Mouse (Mus musculus) cerebellum, adult 11-12 months (tissue): ENCODE measurements at regions not wholly inside any gene's neighbourhood (a gene's known extent, or its start where the extent isn't known, plus 50 kb on each side); places are given as distances from the start of the nearest gene placed in this dataset.
"Not testable (repeated sequence)": the region's sequence is repeated elsewhere in the genome, so short reads cannot be mapped to it uniquely, and the experiment has no call there.

ENCODE experiments used
- DNase-seq: peaks from one replicate; pipeline ENCODE4 v3.0.0; 2022

- peak; percentile 18 for DNase-seq
Measured at GRCm38 (mm10) chr12:112299603-112300002, 153.6 kb downstream of the Kif26a start.

DNA sequence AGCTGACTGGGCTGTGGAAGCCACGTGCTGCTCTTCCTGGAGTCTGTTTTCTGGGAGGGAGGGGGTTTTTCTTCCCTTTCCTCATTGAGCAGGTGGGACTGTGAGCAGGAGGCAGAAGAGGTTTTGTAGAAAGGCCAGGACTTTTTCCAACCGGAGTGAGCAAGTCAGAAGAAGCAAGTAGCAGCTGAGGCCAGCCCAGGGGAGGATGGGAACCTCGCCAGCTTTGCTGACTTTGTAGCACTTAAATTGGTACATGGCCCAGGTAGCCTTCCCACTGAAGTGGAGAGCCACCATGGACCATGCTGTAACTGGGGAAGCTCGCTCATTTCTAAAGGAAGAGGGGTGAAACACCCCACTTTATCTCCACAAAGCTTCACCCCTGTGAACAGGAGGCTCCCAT is 154.1 kb downstream of the Kif26a start:
- no peak for DNase-seq

GRCm38 (mm10) chr12:112301411-112301891 is 155.4 kb downstream of the Kif26a start:
- no peak for DNase-seq

DNA sequence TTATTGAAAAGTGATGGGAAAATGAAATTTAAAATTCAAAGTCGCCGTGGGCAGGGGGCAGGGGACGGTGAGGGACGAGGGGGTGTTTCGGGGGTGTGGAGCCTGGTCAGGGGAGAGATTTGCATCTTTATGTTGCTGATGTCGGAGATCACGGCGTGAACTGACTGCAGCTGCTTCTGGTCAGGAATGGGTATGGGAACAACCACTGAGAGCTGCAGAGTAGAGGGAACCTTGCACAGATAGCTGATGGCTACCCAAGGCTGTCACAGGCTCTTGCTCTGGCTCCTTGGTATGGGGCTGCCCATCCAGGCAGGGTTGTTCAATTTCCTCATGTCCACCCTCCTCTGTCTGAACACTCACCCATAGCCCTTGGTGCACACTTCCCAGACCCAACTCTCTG is 155.9 kb downstream of the Kif26a start:
- no peak for DNase-seq

DNA sequence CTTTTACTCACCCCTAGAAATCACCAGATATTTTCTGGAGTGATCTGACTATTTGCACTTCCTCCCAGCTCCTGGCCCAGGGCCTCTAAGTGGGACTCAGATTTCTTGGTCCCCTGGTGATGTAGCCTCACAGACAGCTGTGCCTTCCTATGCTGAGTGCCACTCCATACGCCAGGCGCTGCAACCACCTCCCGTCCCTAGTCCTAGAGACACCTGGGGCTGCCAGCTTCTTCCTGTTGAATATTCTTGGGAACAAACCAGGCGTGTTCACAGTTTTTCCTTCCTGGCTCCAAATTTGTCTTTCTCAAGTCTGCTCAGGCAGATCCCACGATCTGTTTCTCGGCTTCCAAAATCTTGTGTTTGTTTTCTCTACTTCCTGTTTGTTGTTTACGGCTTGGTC is 160.2 kb downstream of the Kif26a start:
- no peak for DNase-seq

- DNase-seq = no peak
Measured at GRCm38 (mm10) chr12:112308016-112308415, 162.0 kb downstream of the Kif26a start.

DNA sequence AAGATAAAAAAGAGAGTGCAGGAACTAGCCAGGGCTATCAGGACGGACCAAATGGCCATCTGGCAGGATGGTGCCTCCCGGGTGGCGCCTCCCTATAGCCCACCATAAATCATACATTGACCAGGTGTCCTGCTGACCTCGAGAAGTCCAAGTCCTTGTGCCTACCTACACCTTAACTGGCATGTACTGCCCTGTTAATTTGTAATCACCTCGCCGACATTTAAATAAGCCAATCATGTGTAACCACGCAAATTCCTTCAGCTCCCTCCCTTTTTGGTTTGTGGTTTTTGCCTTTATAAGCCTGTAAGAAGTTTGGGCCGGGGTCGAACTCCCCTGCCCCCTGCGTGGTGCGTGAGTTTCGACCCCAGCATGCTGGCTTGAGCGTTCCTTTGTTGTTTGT is 163.1 kb downstream of the Kif26a start:
- not testable (repeated sequence) for DNase-seq

DNA sequence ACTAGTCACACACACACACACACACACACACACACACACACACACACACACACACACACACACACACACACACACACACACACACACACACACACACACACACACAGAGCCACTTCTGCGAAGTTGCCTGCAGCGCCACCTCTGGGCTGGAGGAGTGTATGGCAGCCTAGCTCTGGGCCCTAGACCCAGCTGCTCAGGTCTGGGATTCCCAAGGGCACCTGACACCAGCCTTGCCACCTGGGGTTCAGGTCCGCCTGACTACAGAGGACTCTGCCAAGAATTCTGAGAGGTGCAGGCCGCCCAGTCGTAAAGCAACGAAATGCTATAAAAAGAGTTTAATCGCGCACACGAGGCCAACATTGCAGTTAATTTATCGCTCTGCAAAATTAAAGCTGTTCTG is 163.8 kb downstream of the Kif26a start:
- no peak for DNase-seq

- DNase-seq = no peak
Measured at GRCm38 (mm10) chr12:112310661-112311060, 164.7 kb downstream of the Kif26a start.

GRCm38 (mm10) chr12:112314781-112315180 is 168.8 kb downstream of the Kif26a start:
- DNase-seq = no peak

- DNase-seq = no peak
Measured at GRCm38 (mm10) chr12:112317191-112317590, 171.2 kb downstream of the Kif26a start.

DNA sequence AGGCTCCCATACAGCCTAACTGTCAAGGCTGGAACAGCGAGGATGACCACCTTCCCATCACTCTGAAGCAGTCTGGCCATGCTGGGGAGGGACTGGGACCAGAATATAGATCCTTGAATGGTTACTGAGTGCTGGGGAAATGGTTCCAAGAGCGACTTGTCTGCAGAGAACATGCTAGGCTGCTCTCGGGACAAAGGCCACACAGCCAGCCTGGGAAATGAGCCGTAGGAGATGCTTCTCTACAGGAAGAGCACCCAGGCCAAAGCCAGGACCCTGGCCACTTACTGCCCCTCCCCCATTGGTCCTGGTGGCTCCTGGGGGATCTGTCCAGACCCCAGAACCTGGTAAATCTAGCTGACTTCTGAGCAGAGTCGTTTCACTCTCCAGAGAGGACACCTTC is 170.8 kb upstream of the A530016L24Rik start:
- DNase-seq = no peak

- DNase-seq = no peak
Measured at GRCm38 (mm10) chr12:112322196-112322595, 167.1 kb upstream of the A530016L24Rik start.

GRCm38 (mm10) chr12:112327411-112327810 is 161.8 kb upstream of the A530016L24Rik start:
- DNase-seq = no peak

GRCm38 (mm10) chr12:112328809-112329575 is 160.3 kb upstream of the A530016L24Rik start:
- DNase-seq = no peak

DNA sequence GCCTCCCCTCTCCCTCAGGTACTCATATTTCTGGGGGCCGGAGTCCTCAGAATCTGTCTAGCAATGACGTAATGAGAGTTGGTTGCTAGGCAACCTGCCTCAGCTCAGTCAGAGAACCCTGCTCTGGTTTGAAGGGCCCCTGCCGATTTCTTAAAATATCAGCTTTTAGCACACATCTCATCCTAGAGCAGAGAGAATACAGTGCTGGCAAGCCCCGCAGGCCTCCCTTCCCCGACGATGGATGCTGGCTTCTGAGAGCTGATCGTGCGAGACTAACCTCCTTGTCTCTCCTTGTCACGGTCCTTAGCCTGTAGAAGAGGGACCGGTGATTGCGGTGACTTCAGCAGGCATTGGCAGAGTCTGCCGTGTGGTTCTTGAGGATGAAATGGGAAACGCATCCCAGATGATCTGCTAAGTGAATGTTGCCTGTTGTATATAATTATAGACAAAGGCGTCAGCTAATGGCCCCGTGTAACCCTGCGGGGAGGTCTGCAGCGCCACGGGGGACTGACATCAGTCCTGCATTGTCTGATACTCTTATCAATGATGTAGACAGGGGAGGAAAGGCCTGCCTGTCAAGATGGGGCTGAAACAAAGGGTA is 159.4 kb upstream of the A530016L24Rik start:
- no peak for DNase-seq

DNA sequence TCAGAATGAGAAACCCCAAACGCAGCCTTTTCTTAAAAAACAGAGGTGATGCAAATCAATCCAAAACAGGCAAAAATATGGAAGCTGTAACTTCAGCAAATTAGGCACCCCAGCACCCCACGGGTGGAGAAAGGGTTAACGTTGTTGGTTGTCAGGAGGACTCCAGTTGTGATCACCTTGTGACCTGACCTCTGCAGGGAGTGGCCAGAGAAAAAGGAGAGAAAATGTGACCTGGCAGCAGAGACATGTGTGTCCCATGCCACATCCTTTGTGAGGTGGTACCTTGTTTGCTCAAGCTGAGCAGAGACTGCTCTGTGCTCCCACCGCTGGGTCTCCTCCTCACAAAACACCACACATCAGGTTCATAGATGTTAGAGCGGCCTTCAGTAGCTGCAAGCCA is 158.7 kb upstream of the A530016L24Rik start:
- no peak for DNase-seq

DNA sequence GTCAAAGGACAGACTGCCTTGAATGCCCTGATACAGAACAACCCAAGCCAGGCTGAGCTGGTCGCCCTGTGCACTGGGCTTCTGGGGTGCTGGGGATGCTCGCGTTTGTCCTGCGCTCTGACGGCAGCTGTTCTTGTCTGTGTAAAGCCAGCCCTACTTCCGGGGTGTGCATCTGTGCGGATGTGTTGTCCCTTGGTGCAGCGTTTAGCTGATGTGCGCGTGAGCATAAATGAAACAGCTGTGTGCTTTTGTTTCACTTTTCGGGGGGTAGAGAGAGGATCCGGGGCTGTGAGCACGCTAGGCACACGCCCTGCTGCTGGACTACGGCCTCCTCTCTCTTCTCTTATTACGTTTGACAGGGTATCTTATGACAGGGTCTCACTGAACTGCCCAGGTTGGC is 158.2 kb upstream of the A530016L24Rik start:
- no peak for DNase-seq

DNA sequence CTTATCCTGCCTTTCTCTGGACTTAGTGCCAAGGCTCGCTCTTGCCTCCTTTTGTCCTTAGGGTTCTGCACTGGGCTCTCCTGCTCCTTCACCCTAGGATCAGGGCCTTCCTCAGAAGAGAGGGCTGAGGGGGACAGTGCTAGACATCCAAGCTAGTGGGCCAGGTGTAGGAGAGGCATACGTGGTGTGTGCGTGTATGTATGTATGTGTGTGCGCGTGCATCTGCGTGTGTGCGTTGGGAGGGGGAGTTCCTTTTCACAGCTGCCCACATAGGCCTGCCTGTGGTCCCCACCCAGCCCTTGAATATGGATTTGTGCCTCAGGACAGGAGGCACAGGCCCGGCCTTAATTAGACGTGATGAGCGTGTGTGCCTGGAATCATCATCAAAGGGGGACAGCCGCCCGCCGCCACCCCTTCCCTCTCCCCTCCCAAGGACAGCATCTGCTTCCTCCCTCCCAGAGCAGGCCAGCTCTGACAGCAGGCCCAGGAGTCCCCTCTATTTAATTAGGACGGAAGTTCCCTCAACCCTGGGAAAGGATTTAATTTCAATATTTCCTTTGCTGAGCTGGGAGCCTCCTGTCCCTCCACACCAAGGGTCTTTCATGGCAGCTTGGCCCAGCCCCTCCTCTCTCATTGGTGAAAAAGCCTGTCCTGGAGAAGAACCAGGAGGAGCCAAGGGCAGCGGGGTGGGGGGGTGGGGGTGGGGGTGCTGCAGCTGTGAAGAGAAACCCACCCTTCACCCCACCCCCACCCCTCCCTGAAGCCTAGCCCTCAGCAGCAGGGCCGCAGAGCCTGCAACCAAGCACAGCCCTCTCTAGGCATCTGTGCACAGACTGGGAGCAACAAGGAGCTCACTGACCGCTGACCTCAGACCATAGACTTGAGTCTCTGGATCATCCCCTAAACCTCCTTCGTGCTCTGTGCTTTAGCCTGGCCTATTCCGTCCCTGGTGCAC is 155.8 kb upstream of the A530016L24Rik start:
- DNase-seq = no peak

- no peak for DNase-seq
Measured at GRCm38 (mm10) chr12:112334106-112334855, 155.0 kb upstream of the A530016L24Rik start.

- DNase-seq = no peak
Measured at GRCm38 (mm10) chr12:112335641-112336040, 153.6 kb upstream of the A530016L24Rik start.

- DNase-seq = no peak
Measured at GRCm38 (mm10) chr12:112336691-112337295, 152.5 kb upstream of the A530016L24Rik start.
